Mouse (Mus musculus) megakaryocyte-erythroid progenitor cell, adult 5-6 weeks (primary cell): ENCODE data around the gene F8. TPM values are rescaled to one million over a fixed set of nuclear protein-coding genes. Genes with fewer than 3 reads are reported as not detected.
A peak's percentile ranks its signal among the peaks of the same experiment; 100 is the strongest.

Experiments
- ATAC-seq: replicated peaks from 2 replicates; pipeline ENCODE4 v1.8.0; 2016; ENCODE audit warnings: mild to moderate bottlenecking, inconsistent platforms; ENCODE audit not compliant: severe bottlenecking, poor library complexity, low FRiP score, low TSS enrichment
- total RNA-seq, 2 experiments: library from RNA; stranded (forward) in 1 of 2; stranded (reverse) in 1 of 2; fragments of 200-1000, 215-1000 nt in 1 of 2; fragments of >200 nt in 1 of 2; fragmentation: Nextera tagmentation in 1 of 2; gene quantifications; 2 replicates each; pipeline ENCODE4 v1.2.3; 2014 to 2017

F8 gene
- total RNA-seq, 2 experiments from 2014 or later: 1.7 to 3.1 TPM

- ATAC-seq: no peak
Measured at GRCm38 (mm10) chrX:75148414-75148813, 234.0 kb downstream of the F8 start.

DNA sequence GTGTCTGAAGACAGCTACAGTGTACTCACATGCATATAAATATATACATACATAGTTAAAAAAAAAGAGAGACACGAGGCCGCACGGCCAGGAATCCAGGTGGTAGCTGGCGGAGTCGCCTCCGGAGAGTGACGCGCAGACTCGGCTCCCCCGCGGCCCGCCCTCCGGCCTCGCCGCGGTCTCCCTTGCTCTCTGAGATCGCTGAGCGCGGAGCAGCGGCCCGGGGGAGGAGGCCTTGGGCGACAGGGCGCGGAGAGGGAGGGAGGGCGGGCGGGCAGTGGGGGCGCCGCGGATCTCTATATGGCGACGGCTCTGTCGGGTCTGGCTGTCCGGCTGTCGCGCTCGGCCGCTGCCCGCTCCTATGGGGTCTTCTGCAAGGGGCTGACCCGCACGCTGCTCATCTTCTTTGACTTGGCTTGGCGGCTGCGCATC, 239.3 kb downstream of the F8 start:
- ATAC-seq: peak; percentile 93

- peak; percentile 55; the same call in 1 of the 2 replicates for ATAC-seq
Measured at GRCm38 (mm10) chrX:75138182-75138581, 244.2 kb downstream of the F8 start.

DNA sequence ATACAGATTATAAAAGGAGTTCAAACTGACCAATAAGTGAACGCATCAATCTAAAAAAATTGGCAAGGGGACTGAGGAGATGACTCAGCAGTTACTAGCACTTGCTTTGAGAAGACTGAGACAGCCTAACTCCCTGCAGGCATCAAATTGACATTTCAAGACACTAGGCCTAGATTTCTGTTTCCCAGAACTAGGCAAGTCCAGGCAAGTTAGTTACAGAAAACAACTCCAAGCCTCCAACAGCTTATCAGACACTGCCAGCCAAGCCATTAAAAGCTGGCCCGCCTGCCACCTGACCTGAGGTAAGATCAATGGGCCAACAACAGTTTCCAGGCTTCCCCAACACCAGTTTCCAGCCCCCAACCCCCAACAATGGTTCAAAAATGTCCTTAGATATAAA, 244.7 kb downstream of the F8 start:
- ATAC-seq: peak; percentile 89

GRCm38 (mm10) chrX:75136938-75137337, 245.5 kb downstream of the F8 start:
- no peak for ATAC-seq

GRCm38 (mm10) chrX:75130467-75131160, 251.8 kb downstream of the F8 start, which contains the start of gene Mpp1:
Gene Mpp1 (minus strand): TSS chrX:75131016.
- peak; percentile 98 for ATAC-seq

DNA sequence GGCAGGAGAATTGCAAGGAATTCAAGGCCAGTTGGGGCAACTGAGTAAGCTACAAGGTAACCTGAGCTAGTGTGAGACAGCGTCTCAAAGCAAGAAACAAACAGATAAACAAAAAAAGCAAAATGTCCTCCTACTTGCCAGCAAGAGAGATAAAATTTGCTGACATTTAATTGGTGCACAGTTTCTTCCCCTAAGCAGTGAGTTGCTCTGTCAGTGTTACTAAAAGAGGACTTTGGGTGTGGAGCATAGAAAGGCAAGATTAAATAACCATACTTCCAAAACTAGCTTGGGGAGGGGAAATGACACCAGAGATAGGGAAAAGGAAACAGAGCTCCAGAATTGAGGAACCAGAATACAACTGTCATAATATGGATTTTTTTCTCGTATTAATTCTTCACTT, 252.9 kb downstream of the F8 start:
- peak; percentile 61 for ATAC-seq

DNA sequence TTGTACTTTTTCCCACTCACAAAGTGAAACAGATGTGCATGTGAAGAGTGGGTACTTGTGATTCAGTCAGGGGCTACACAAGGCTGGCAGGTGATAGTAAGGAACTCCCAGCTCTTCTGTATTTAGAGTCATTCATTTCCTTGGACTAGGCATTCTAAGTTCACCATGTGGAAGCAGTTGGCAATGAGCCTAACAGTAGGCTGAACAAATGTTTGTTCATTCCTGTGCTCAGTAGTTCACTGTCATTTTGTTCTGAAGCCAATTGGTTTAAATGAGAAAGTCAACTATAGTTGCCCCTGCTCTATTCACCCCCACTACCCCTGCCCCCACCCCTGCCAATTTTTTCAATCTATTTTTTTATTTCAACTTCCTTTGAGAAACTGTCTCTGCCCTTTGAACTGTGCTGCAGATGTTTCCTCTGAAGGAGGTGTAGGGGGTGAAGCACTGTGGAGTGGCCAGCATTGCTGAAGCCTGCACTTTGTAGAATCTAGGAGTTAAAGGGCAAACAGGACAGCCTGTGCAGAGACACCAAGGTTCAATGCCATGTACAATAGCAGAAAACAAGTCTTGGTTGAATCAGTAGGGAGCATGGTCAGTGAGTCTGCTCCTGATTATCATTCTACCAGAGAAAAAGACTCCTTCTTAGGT, 254.0 kb downstream of the F8 start:
- ATAC-seq: no peak

DNA sequence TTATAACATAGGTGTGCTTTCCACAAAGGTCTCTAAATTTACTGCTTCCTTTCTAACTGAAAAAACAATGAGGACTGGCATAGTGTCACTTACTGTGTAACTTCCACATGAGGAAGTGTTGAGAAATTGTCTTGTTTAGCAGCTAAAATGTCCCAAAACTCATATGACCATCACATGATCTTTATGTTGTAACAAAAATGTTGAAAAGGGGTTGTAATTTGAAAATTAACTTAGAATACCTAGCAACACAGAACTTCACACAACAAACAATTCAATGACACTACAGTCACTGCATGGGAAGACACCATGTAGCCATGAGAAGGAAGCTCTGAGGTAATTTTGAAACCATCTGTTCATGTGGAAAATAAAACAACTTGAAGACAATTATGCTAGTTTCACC, 255.5 kb downstream of the F8 start:
- ATAC-seq: no peak

GRCm38 (mm10) chrX:75125606-75126005, 256.8 kb downstream of the F8 start:
- no peak for ATAC-seq

Other genes with a start within 250 kb of the F8 start
- gene Smim9, start 218.8 kb downstream of the F8 start, total RNA-seq (2014; fragmentation: Nextera tagmentation): not detected in 2 replicates
- not detected in 2 replicates for gene Smim9, start 218.8 kb downstream of the F8 start, total RNA-seq (2017)
- 37.4 and 60.3 TPM in 2 replicates for gene Fundc2, start 216 bp downstream of the F8 start, total RNA-seq (2014; fragmentation: Nextera tagmentation)
- 76.6 and 114 TPM in 2 replicates for gene Fundc2, start 216 bp downstream of the F8 start, total RNA-seq (2017)
- 19.3 and 35.7 TPM in 2 replicates for gene Cmc4, start 34.0 kb upstream of the F8 start, total RNA-seq (2014; fragmentation: Nextera tagmentation)
- 9.0 and 25.6 TPM in 2 replicates for gene Cmc4, start 34.0 kb upstream of the F8 start, total RNA-seq (2017)
- gene Mtcp1, start 34.0 kb upstream of the F8 start, total RNA-seq (2014; fragmentation: Nextera tagmentation): 6.2 and 16.3 TPM in 2 replicates
- 7.4 and 14.3 TPM in 2 replicates for gene Mtcp1, start 34.0 kb upstream of the F8 start, total RNA-seq (2017)
- 40.1 and 40.2 TPM in 2 replicates for gene Brcc3, start 34.0 kb upstream of the F8 start, total RNA-seq (2014; fragmentation: Nextera tagmentation)
- gene Brcc3, start 34.0 kb upstream of the F8 start, total RNA-seq (2017): 35.2 and 45.3 TPM in 2 replicates
- gene Vbp1, start 131.7 kb upstream of the F8 start, total RNA-seq (2014; fragmentation: Nextera tagmentation): 80.1 and 96.6 TPM in 2 replicates
- 183 and 186 TPM in 2 replicates for gene Vbp1, start 131.7 kb upstream of the F8 start, total RNA-seq (2017)
- gene Rab39b, start 195.6 kb upstream of the F8 start, total RNA-seq (2014; fragmentation: Nextera tagmentation): not detected in 2 replicates
- not detected in 2 replicates for gene Rab39b, start 195.6 kb upstream of the F8 start, total RNA-seq (2017)